Mouse (Mus musculus): Measurements from ENCODE around the gene Erbin.

The Erbin gene

GRCm38 (mm10) chr13:103920261-103920932, at the start of gene Erbin:
Gene Erbin, minus strand, starts transcription at chr13:103920514.
- DNase-seq (ENCODE audit: low read depth, low spot score): peak; percentile 40

GRCm38 (mm10) chr13:103969912-103970311, 49.6 kb upstream of the Erbin start:
- DNase-seq (ENCODE audit: low read depth, low spot score): no peak

- DNase-seq (ENCODE audit: low read depth, low spot score): no peak
Measured at GRCm38 (mm10) chr13:103967987-103968386, 47.7 kb upstream of the Erbin start.

- DNase-seq (ENCODE audit: low read depth, low spot score): no peak
Measured at GRCm38 (mm10) chr13:103966696-103967215, 46.4 kb upstream of the Erbin start.

GRCm38 (mm10) chr13:103965187-103965586, 44.9 kb upstream of the Erbin start:
- no peak for DNase-seq (ENCODE audit: low read depth, low spot score)

GRCm38 (mm10) chr13:103963094-103963493, 42.8 kb upstream of the Erbin start:
- no peak for DNase-seq (ENCODE audit: low read depth, low spot score)

- no peak for DNase-seq (ENCODE audit: low read depth, low spot score)
Measured at GRCm38 (mm10) chr13:103959841-103960240, 39.5 kb upstream of the Erbin start.

- DNase-seq (ENCODE audit: low read depth, low spot score): no peak
Measured at GRCm38 (mm10) chr13:103958607-103959123, 38.4 kb upstream of the Erbin start.

GRCm38 (mm10) chr13:103957175-103957940, 37.0 kb upstream of the Erbin start:
- no peak for DNase-seq (ENCODE audit: low read depth, low spot score)

- no peak for DNase-seq (ENCODE audit: low read depth, low spot score)
Measured at GRCm38 (mm10) chr13:103955652-103956051, 35.3 kb upstream of the Erbin start.

GRCm38 (mm10) chr13:103951393-103951792, 31.1 kb upstream of the Erbin start:
- no peak for DNase-seq (ENCODE audit: low read depth, low spot score)

GRCm38 (mm10) chr13:103940796-103941195, 20.5 kb upstream of the Erbin start:
- DNase-seq (ENCODE audit: low read depth, low spot score): no peak

GRCm38 (mm10) chr13:103924586-103924985, 4.3 kb upstream of the Erbin start:
- DNase-seq (ENCODE audit: low read depth, low spot score): no peak

- DNase-seq (ENCODE audit: low read depth, low spot score): no peak
Measured at GRCm38 (mm10) chr13:103923402-103924065, 3.2 kb upstream of the Erbin start.

- DNase-seq (ENCODE audit: low read depth, low spot score): no peak
Measured at GRCm38 (mm10) chr13:103921831-103922380, 1.6 kb upstream of the Erbin start.

GRCm38 (mm10) chr13:103920933-103921830, 868 bp upstream of the Erbin start:
- DNase-seq (ENCODE audit: low read depth, low spot score): peak; percentile 69

GRCm38 (mm10) chr13:103919956-103920260, 406 bp downstream of the Erbin start:
- DNase-seq (ENCODE audit: low read depth, low spot score): peak; percentile 15

GRCm38 (mm10) chr13:103919234-103919955, 919 bp downstream of the Erbin start:
- DNase-seq (ENCODE audit: low read depth, low spot score): peak; percentile 21

GRCm38 (mm10) chr13:103918432-103918831, 1.9 kb downstream of the Erbin start:
- no peak for DNase-seq (ENCODE audit: low read depth, low spot score)

- DNase-seq (ENCODE audit: low read depth, low spot score): no peak
Measured at GRCm38 (mm10) chr13:103914114-103914736, 6.1 kb downstream of the Erbin start.

Measured in ES-CJ7 (cell line).